Mouse (Mus musculus): Measurements from ENCODE around the gene Agpat4.

DNA sequence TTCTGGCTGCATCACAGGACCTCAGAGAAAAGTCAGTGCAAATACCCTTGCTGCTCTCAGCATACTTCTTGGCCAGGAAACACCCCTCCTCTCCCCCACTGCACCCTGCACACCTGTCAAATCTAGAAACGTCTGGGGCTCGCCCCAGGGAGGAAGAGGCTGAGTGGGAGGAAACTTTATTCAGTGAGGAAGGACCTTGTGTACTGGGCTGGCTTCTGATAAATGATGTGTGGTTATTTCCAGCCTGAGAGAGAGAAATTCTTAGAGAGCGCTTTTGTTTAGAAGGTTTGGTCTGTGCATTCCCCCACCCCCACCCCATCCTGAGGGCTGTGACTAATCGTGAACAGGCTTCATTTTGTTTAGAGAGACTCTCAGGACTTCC is 87.2 kb downstream of the Agpat4 start:
- TF ChIP-seq CTCF (IDR thresholded peaks at IDR 0.05; ENCODE audit: borderline replicate concordance, insufficient read depth, low read depth, low read length) (no peak), POLR2A (IDR thresholded peaks at IDR 0.05; ENCODE audit: borderline replicate concordance, insufficient read depth, low read length) (no peak)

Measured in cerebellum, adult 2 months (tissue).